Mouse (Mus musculus) intestine, postnatal 0 days (tissue): ENCODE data around the gene Padi1. TPM values are rescaled to one million over a fixed set of nuclear protein-coding genes. Genes with fewer than 3 reads are reported as not detected.

ENCODE experiments used
- ATAC-seq: fragments of 200-750 bp; cut with Nextera tagmentation; 2 replicates; pipeline ENCODE4 v1.8.0; 2017; ENCODE audit warnings: mild to moderate bottlenecking, moderate TSS enrichment, moderate library complexity
- H3K27ac ChIP-seq: fragments of 300-500 bp; sonication (generic); 2 replicates; pipeline ENCODE4 v1.5.1; 2014; ENCODE audit warnings: mild to moderate bottlenecking, low read depth, low read length, moderate library complexity
- H3K27me3 ChIP-seq: fragments of 300-500 bp; sonication (generic); replicated peaks from 2 replicates; pipeline ENCODE4 v1.6.1; 2014; ENCODE audit warnings: low read length, mixed read lengths; ENCODE audit not compliant: control insufficient read depth, insufficient read depth
- H3K36me3 ChIP-seq: fragments of 300-500 bp; sonication (generic); 2 replicates; pipeline ENCODE4 v1.6.1; 2014; ENCODE audit warnings: mild to moderate bottlenecking, moderate library complexity; ENCODE audit not compliant: control insufficient read depth, insufficient read depth
- H3K4me1 ChIP-seq: fragments of 300-500 bp; sonication (generic); replicated peaks from 2 replicates; pipeline ENCODE4 v1.6.1; 2014; ENCODE audit warnings: antibody characterized with exemption, low read length, mixed read lengths; ENCODE audit not compliant: control insufficient read depth, insufficient read depth
- H3K4me2 ChIP-seq: fragments of 300-500 bp; sonication (generic); replicated peaks from 2 replicates; pipeline ENCODE4 v1.6.1; 2014; ENCODE audit warnings: low read depth, mild to moderate bottlenecking, moderate library complexity
- H3K4me3 ChIP-seq: fragments of 300-500 bp; sonication (generic); 2 replicates; pipeline ENCODE4 v1.5.1; 2014; ENCODE audit warnings: low read depth, low read length
- H3K9ac ChIP-seq: fragments of 300-500 bp; sonication (generic); 2 replicates; pipeline ENCODE4 v1.6.1; 2014; ENCODE audit warnings: mild to moderate bottlenecking, low read depth, low read length
- H3K9me3 ChIP-seq: fragments of 300-500 bp; sonication (generic); 2 replicates; pipeline ENCODE4 v1.6.1; 2016; ENCODE audit warnings: mixed run types; ENCODE audit not compliant: control insufficient read depth
- CTCF ChIP-seq: sonication (generic); IDR thresholded peaks from 2 replicates; pipeline ENCODE4 v1.5.1; 2016; ENCODE audit warnings: low read depth, mild to moderate bottlenecking, control low read depth, antibody characterized with exemption, moderate library complexity
- WGBS: fragments of 180-500 bp; shearing (Covaris S2); extraction: QIAGEN DNeasy Blood & Tissue Kit; methylation state at CpG from one replicate; pipeline ENCODE4 v1.1.7; 2014; 5-methylcytosine and 5-hydroxymethylcytosine counted together
- polyA plus RNA-seq: library from polyadenylated mRNA; unstranded; fragments of >200 nt; fragmentation: Nextera tagmentation; extraction: Ambion mirVana; gene quantifications from 2 replicates; pipeline ENCODE4 v1.2.1, GENCODE M21; 2015

Gene Padi1
- polyA plus RNA-seq, 1 experiment from 2014 or later, result 0.47 TPM

GRCm38 (mm10) chr4:140780507-140780906 lies 65.1 kb downstream of the Padi1 start:
- WGBS, result 74% methylated on average over 14 of the region's 14 CpGs
- peak; percentile 25; the same call in 1 of the 2 replicates for ATAC-seq
- H3K36me3 ChIP-seq, result no peaks in the 10 kb centered on the region

DNA sequence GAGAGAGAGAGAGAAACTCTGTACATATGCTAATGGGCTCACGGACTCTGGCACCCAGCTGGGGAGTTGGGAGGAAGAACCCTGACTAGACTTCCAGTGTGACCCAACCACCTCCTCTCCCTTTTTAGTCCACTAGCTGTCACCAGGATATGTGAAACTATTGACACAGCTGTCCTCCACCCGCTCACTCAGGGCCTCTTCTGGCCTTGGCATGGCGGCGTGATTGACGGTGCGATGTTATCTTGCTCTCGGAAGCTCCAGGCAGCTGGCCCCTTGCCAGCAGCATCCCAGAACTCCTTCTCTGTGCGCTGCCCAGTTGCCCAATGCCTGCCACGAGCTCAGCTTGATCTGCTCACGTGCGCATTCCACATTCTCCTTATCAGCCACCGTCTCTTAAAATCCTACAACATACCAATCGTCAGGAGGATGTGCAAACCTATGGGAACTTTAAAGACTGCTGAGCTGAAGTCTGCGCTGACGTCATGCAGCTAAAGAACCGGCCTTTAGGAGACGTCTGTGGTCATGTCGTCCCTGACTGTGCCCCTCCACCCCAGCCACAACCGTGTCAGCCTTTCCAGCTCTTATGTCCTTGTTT lies 65.7 kb downstream of the Padi1 start:
- Histone ChIP-seq H3K27ac (no peak overlapping the region), H3K36me3 (no peaks in the 10 kb centered on the region), H3K4me1 (no peaks in the 10 kb centered on the region), H3K4me2 (no peak overlapping the region; the same call in 1 of the 2 replicates), H3K27me3 (no peaks in the 10 kb centered on the region), H3K9ac (no peak overlapping the region), H3K9me3 (no peaks in the 10 kb centered on the region), H3K4me3 (no peak overlapping the region)
- no peak for TF ChIP-seq CTCF
- peak; percentile 93 for ATAC-seq
- 28% methylated on average over 19 of the region's 19 CpGs for WGBS

More at GRCm38 (mm10) chr4:140780507-140780906, 65.1 kb downstream of the Padi1 start:
- H3K4me2 ChIP-seq, result no peak overlapping the region
- no peaks in the 10 kb centered on the region for H3K27me3 ChIP-seq
- H3K9me3 ChIP-seq, result no peaks in the 10 kb centered on the region
- no peak overlapping the region for H3K27ac ChIP-seq
- no peak overlapping the region for H3K9ac ChIP-seq
- no peaks in the 10 kb centered on the region for H3K4me1 ChIP-seq
- no peak for TF ChIP-seq CTCF
- H3K4me3 ChIP-seq, result no peak overlapping the region

GRCm38 (mm10) chr4:140776623-140777022 lies 69.0 kb downstream of the Padi1 start:
- ATAC-seq, result no peak
- H3K27me3 ChIP-seq, result no peaks in the 10 kb centered on the region

DNA sequence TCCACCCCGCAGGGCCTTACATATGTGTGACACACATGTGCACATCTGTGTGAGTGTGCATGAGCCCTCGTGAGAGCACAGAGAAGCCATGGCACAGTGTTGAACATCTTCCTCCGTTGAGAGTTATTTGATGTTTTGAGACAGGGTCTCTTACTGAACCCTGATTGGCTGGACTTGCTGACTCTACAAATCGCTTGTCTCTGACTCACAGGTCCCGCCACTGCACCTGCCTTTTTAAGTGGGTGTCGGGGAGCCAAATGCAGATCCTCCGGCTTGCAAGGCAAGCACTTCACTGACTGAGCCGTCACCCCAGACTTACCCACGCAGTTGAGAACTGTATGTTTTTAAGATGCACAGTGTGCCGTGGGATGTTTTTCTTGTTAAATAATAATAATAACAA lies 69.7 kb downstream of the Padi1 start:
- no peaks in the 10 kb centered on the region; the same call in 1 of the 2 replicates for H3K4me1 ChIP-seq
- no peak for TF ChIP-seq CTCF

More at GRCm38 (mm10) chr4:140776623-140777022, 69.0 kb downstream of the Padi1 start:
- H3K4me2 ChIP-seq, result no peak overlapping the region
- 71% methylated on average over 13 of the region's 13 CpGs for WGBS
- H3K36me3 ChIP-seq, result no peaks in the 10 kb centered on the region
- H3K4me3 ChIP-seq, result no peak overlapping the region
- H3K9ac ChIP-seq, result no peak overlapping the region
- no peaks in the 10 kb centered on the region for H3K4me1 ChIP-seq
- TF ChIP-seq CTCF, result no peak
- no peaks in the 10 kb centered on the region for H3K9me3 ChIP-seq
- no peak overlapping the region for H3K27ac ChIP-seq

DNA sequence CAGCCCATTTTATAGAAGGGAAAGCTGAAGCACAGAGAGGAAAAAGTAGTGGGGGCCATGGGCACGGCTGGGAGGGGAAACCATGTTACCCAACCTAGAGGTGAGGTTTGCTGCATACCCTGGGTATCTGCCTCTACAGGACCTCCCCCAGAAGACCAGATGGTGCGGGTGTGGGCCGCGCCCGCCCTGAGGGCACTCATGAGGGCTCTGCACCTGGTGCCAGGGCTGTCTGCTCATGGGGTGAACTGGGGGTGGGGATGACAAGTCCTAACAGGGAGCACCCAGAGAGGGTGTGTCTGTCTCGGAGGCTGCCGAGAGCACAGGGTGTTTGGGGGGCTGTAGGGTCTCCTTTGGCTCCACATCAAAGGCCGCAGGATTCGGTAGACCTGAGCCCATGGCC lies 70.7 kb downstream of the Padi1 start:
- Histone ChIP-seq H3K27ac (no peak overlapping the region), H3K36me3 (no peaks in the 10 kb centered on the region), H3K4me3 (no peak overlapping the region), H3K4me1 (no peaks in the 10 kb centered on the region; the same call in 1 of the 2 replicates), H3K9me3 (no peaks in the 10 kb centered on the region), H3K4me2 (no peak overlapping the region), H3K27me3 (no peaks in the 10 kb centered on the region), H3K9ac (no peak overlapping the region)
- TF ChIP-seq CTCF, result no peak
- no peak for ATAC-seq
- WGBS, result 83% methylated on average over 9 of the region's 9 CpGs

More for the DNA sequence above, 69.7 kb downstream of the Padi1 start:
- ATAC-seq, result no peak
- Histone ChIP-seq H3K27me3 (no peaks in the 10 kb centered on the region), H3K9me3 (no peaks in the 10 kb centered on the region), H3K4me3 (no peak overlapping the region), H3K9ac (no peak overlapping the region), H3K27ac (no peak overlapping the region), H3K36me3 (no peaks in the 10 kb centered on the region), H3K4me2 (no peak overlapping the region)
- 86% methylated on average over 10 of the region's 10 CpGs for WGBS

DNA sequence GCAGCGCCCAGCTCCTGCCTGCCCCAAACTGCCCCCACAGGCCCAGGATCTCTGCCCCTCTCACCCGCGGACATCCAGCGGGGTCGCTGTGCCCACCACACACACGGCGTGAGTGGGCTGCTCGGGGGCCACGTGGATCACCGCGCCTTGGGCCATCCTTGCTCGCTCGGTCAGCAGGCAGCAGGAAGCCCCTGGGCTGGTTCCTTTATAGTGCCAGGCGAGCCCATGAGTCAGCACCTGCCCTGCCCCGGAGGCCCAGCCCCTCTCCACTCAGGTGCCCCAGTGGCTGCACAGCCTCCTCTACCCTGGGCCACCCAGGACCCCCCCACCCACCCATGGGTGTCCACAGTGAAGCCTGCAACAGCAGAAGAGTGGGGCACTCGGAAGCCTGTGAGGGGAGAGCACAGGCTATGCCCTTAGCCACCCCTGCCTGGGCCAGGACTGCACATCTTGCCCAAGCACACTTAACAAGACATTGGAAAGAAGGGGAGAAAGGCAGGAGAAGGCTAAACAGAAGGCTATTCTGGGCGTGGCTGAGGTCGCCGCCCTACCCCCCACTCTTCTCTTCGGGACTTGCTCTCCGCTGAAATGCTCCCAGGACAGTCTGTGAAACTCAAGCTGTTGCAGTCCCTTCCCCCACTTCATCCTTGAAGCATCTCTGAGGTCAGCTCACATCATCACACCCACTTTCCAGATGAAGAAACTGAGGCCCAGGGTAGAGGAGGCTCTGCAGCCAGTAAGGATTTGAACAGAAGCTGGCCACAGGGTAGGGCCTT lies 71.4 kb downstream of the Padi1 start, which contains the start of gene Padi4:
TSS of gene Padi4 (minus strand) at position 212 of the 776 bp plus-strand sequence.
- Histone ChIP-seq H3K4me2 (no peak within 1 kb of the TSS), H3K9me3 (no peaks in the 10 kb centered on the region), H3K4me1 (no peaks in the 10 kb centered on the region; the same call in 1 of the 2 replicates), H3K27me3 (no peaks in the 10 kb centered on the region), H3K4me3 (no peak within 1 kb of the TSS), H3K9ac (no peak within 1 kb of the TSS), H3K36me3 (no peaks in the 10 kb centered on the region), H3K27ac (no peak within 1 kb of the TSS)
- whole genome bisulfite sequencing, result 80% methylated on average over 21 of the region's 21 CpGs
- no peak for TF ChIP-seq CTCF
- no peak for ATAC-seq
